Mouse (Mus musculus): ENCODE results near the gene Cox20. TPM values are rescaled to one million over a fixed set of nuclear protein-coding genes. Genes with fewer than 3 reads are reported as not detected.
"Not testable (repeated sequence)": the region's sequence is repeated elsewhere in the genome, so short reads cannot be mapped to it uniquely, and the experiment has no call there.

Gene Cox20
- 146 and 152 TPM in 2 replicates for polyA plus RNA-seq (2015; fragmentation: Nextera tagmentation; extraction: Ambion mirVana)

DNA sequence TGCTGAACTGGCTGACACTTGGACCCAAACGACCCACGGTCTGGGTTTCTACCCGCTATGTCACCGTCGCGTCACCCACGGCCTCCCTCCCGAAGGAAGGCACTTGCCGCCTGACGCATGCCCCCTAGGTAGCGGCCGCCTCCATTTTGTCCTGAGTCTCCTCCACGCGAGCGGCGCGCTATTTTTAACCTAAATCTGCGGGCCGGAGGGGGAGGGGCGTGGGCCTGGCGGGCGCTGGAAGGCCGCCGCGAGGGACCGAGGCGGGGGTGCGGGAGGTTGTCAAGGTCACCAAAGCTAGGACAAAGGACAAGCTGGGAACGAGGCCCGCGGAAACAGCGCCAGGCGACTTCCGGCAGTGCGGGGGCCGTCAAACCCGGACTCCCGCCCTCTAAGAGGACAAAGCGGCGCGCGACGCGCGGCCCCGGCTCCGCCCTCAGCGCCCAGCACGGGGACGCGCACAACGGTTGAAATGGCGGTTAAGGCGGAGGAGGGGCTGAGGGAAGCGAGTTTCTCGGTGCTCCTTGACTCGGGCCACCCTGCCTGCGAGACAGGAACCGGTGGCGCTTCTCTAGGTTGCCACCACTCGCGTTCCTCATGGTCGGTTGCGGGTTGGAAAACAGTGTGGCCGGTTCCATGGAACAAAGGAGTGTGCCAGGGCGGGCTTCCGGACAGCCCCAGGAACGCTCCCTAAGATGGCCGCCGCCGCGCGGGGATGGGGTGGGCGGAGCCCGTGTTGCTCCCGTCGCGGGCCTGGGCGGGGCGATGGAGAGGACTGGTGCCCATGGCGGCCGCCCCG is at the start of gene Cox20:
Gene Cox20 (plus strand): TSS at position 742 of the 796 bp plus-strand sequence.
- Histone ChIP-seq H3K9ac (peak within 1 kb of the TSS; percentile 90), H3K9me3 (no peaks in the 10 kb centered on the region), H3K27me3 (no peaks in the 10 kb centered on the region), H3K4me3 (peak within 1 kb of the TSS; percentile 67), H3K36me3 (peaks cover 24% of the 10 kb centered on the region), H3K27ac (peak within 1 kb of the TSS; percentile 100), H3K4me2 (peak within 1 kb of the TSS; percentile 89), H3K4me1 (replicated peaks) (peaks cover 36% of the 10 kb centered on the region)
- WGBS = under 1% methylated on average over 74 of the region's 83 CpGs
- peak; percentile 95 for ATAC-seq (ENCODE audit: low FRiP score)

DNA sequence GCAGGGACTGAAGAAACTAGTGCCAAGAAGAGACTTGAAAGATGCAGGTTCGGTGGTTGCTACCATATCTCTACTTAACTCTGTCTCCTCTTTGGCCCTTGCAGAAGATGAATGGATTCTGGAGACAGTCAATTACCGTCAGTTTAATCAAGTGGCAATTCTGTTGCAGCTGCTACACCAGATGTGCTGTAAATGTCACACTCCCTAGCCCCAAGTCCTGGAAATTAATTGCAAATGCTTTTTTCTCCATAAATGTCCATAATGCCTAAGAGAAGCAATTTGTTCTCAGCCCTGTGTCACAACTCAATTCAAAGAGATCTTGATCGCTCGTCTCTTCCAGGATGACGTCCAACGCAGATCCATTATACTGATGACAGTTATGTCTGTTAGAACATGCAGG is 48.3 kb upstream of the Cox20 start:
- no peak overlapping the region for H3K27ac ChIP-seq
- H3K4me3 ChIP-seq = no peak overlapping the region
- H3K9ac ChIP-seq = no peak overlapping the region
- no peaks in the 10 kb centered on the region for H3K4me1 ChIP-seq (replicated peaks)
- H3K27me3 ChIP-seq = no peaks in the 10 kb centered on the region
- 54% methylated on average over 6 of the region's 6 CpGs for WGBS
- no peaks in the 10 kb centered on the region for H3K9me3 ChIP-seq
- no peak for ATAC-seq (ENCODE audit: low FRiP score)
- no peak overlapping the region for H3K4me2 ChIP-seq
- H3K36me3 ChIP-seq = no peaks in the 10 kb centered on the region

DNA sequence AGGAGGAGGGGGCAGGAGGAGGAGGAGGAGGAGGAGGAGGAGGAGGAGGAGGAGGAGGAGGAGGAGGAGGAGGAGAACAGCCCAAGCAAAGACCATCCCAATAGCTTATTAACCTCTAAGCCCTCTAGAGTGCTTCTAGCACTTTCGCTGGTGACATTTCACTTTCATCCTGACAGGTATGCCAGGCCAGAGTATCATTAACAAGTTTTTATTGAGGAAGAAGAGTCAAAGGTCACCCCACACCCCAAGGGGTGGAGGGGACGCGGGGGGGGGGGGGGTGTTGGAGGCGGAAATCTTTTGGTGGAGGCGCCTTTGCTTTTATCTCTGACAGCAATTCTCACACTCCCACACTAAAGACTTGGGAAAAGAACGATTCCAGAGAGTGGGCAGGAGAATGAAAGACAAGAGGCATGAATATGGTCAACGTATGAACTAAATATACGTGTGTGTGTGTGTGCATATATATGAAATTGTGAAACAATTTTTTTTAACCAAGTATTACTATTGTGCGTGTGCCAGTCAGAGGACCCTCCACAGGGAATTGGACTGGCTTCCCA is 43.7 kb upstream of the Cox20 start:
- ATAC-seq (ENCODE audit: low FRiP score) = no peak
- 0 out of 2 replicates have a peak overlapping the region, but pooled peaks have one; percentile 89 for H3K27ac ChIP-seq
- WGBS = 48% methylated on average over 9 of the region's 9 CpGs

DNA sequence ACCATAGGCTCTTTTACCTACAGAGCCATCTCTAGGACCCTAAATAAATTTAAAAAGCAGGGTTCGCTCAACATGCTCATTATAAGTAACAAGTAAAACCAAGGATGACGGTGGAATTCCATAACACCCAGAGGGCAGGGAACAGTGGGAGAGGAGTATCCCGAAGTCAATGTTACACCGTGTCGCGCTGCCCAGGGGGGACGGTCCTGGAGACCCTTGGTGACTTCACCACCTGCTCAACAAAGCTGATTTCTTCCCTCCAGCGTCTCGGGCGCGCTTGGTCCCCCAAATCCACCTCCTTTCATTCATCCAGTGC is 43.2 kb upstream of the Cox20 start:
- WGBS = 10% methylated on average over 11 of the region's 11 CpGs
- Histone ChIP-seq H3K4me3 (peak overlapping the region; percentile 63), H3K4me2 (peak overlapping the region; percentile 68), H3K36me3 (no peaks in the 10 kb centered on the region), H3K9ac (peak overlapping the region; percentile 86), H3K9me3 (no peaks in the 10 kb centered on the region), H3K27me3 (0 out of 2 replicates have a peak, but pooled peaks cover 6% of the 10 kb centered on the region), H3K27ac (peak overlapping the region; percentile 89), H3K4me1 (replicated peaks) (no peaks in the 10 kb centered on the region)
- peak; percentile 71 for ATAC-seq (ENCODE audit: low FRiP score)

More for the DNA sequence above, 43.7 kb upstream of the Cox20 start:
- H3K4me1 ChIP-seq (replicated peaks) = no peaks in the 10 kb centered on the region
- H3K27me3 ChIP-seq = 0 out of 2 replicates have a peak, but pooled peaks cover 6% of the 10 kb centered on the region
- no peaks in the 10 kb centered on the region for H3K36me3 ChIP-seq
- no peak overlapping the region for H3K9ac ChIP-seq
- H3K9me3 ChIP-seq = no peaks in the 10 kb centered on the region
- peak overlapping the region; percentile 63 for H3K4me3 ChIP-seq
- H3K4me2 ChIP-seq = peak overlapping the region; percentile 68

DNA sequence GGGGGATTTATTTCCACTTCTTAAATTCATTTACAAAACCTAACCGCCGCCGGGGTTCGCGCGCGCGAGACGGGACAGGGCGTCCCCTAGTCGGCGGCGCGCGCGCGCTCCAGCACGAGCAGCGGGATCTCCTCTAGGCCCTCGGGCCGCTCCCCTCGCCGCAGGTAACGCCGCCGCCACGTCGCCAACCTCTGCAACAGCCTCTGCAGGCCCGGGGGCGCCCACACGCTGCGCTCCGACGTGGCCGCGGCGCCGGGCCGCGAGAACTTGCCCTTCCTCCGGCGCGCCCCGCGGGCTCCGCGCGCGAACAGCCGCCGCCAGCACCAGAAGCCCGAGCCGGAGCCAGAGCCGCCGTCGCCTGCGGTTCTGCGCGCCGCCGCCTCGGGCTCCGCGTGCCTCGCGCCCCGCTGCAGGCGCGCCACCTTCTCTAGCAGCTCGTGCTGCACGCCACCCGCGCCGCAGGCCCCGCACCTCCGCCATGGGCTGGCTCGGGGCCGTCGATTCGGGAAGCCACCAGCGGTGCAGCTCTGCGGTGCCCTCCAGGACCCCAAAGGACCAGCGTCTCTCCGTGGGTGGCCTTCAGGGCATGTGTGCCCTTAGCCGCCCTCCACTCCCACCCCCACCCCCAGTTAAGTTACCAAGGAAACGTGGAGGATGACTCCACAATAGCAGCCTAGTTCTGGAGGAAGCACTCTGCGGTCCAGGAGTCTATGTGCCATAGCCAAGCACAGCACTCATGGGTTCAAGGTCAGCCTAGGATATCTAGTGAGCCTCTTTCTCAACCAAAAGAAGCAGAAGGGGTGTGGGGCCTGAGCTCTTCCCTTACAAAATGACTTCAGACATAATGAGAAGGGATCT is 42.6 kb upstream of the Cox20 start:
- Histone ChIP-seq H3K27me3 (0 out of 2 replicates have a peak, but pooled peaks cover 6% of the 10 kb centered on the region), H3K9me3 (no peaks in the 10 kb centered on the region), H3K4me1 (replicated peaks) (no peaks in the 10 kb centered on the region), H3K27ac (peak overlapping the region; percentile 89), H3K9ac (peak overlapping the region; percentile 86), H3K4me3 (peak overlapping the region; percentile 63), H3K4me2 (peak overlapping the region; percentile 68), H3K36me3 (no peaks in the 10 kb centered on the region)
- under 1% methylated on average over 85 of the region's 87 CpGs for WGBS
- peak; percentile 94 for ATAC-seq (ENCODE audit: low FRiP score)

DNA sequence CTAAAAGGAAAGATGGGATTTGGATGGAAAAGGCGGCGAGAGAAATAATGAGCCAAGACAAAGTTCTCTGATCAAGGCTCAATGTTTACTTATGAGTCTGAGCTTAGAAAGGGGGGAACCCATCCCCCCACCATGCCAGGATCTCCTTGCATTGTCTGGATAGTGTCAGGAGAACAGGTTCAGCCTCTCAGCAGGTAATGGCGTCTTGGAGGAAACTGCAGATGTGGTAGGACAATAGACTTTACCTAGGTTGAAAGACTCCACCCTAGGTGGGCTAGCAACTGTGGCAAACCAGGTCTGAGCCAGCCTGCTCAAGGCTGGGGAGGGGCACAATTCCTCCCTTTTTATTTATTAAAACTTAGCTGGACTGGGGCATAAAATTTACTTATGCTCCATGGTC is 35.6 kb upstream of the Cox20 start:
- H3K27me3 ChIP-seq; H3K9ac ChIP-seq; H3K4me1 ChIP-seq (replicated peaks); H3K27ac ChIP-seq; H3K9me3 ChIP-seq; H3K36me3 ChIP-seq; ATAC-seq (ENCODE audit: low FRiP score); H3K4me2 ChIP-seq; H3K4me3 ChIP-seq: not testable (repeated sequence)
- WGBS = 90% methylated on average over 3 of the region's 3 CpGs

DNA sequence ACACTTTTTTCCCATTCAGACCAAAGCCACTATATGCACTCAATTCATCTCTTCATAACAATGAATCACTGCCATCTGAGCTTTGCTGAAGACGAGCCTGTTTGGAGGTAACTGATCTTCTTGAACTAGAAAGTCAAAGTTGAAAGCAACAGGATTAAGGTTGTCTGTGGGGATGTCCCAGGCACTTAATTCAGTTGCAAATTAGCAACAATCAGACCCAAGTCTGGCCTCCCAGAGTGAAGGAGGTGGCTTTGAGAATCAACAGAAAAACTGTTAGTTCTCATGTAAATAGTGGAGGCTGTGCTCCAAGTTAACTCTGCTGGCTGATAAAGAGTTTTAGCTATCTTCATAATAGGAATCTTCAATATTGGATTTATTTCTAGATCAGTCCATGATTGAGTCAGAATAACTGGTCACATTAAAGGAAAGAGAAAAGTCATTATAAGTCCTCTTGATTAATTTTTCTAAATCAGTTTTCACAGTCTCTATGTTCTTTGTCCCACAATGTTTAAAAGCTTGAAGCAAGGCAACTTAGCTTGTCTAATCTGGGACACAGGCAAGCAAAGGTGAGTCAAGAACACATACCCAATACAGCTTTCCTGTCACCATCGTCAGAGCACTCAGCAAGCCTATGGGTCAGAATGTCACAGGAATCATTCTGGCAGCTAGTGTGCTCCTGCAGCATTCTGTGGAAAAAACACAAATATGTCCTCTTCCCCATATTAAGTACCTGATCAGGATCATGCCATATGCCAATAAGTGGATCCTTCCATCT is 34.8 kb upstream of the Cox20 start:
- H3K27ac ChIP-seq = no peak overlapping the region
- H3K4me1 ChIP-seq (replicated peaks) = no peaks in the 10 kb centered on the region
- H3K27me3 ChIP-seq = no peaks in the 10 kb centered on the region
- H3K9me3 ChIP-seq = peaks cover 5% of the 10 kb centered on the region; the same call in 1 of the 2 replicates
- WGBS = 61% methylated on average over 2 of the region's 2 CpGs
- no peaks in the 10 kb centered on the region for H3K36me3 ChIP-seq
- H3K4me2 ChIP-seq = no peak overlapping the region
- no peak for ATAC-seq (ENCODE audit: low FRiP score)
- no peak overlapping the region for H3K4me3 ChIP-seq
- H3K9ac ChIP-seq = no peak overlapping the region

DNA sequence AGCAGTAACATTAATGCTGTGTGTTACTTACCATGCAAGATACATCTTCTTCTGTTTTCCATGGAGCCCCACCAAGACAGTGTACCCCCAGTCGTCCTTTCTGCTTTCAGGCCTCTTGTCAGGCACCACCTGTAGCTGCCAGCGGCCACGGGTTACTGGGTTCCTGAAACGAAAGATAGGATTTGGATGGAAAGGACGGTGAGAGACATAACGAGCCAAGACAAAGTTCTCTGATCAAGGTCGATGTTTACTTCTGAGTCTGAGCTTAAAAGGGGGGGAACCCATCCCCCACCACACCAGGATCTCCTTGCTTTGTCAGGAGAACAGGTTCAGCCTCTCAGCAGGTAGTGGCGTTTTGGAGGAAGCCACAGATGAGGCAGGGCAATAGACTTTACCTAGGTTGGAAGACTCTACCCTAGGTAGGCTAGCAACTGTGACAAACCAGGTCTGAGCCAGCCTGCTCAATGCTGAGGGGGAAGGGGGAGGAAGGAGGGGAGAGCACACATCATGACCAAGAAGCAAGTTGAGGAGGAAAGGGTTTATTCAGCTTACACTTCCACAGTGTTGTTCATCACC is 31.2 kb upstream of the Cox20 start:
- H3K4me3 ChIP-seq = no peak overlapping the region
- no peaks in the 10 kb centered on the region for H3K4me1 ChIP-seq (replicated peaks)
- H3K4me2 ChIP-seq = no peak overlapping the region
- no peaks in the 10 kb centered on the region for H3K27me3 ChIP-seq
- H3K9ac ChIP-seq = no peak overlapping the region
- H3K27ac ChIP-seq = no peak overlapping the region
- no peak for ATAC-seq (ENCODE audit: low FRiP score)
- no peaks in the 10 kb centered on the region for H3K36me3 ChIP-seq
- 64% methylated on average over 8 of the region's 8 CpGs for WGBS
- peaks cover 5% of the 10 kb centered on the region; the same call in 1 of the 2 replicates for H3K9me3 ChIP-seq

DNA sequence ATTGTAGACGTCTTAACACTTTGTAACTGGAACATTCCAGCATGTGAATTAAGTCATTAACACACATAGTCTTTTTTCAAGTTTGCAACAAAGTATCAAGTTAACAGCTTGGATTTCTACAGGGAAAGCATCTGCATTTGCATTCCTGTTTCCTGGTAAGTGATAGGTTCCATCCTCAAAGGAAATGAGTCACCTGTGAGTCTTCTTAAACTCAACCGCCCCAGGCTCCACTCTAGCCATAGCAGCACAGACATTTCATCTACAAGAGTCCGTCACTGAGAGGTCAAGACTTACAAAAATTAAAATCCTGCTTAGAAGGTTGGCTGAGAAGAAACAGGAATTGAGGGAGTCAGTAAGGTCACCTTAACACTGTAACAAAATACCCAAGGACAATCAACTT is 27.2 kb upstream of the Cox20 start:
- Histone ChIP-seq H3K4me2 (no peak overlapping the region), H3K36me3 (no peaks in the 10 kb centered on the region), H3K9me3 (no peaks in the 10 kb centered on the region), H3K27me3 (no peaks in the 10 kb centered on the region), H3K4me3 (no peak overlapping the region), H3K9ac (no peak overlapping the region), H3K4me1 (replicated peaks) (no peaks in the 10 kb centered on the region), H3K27ac (no peak overlapping the region)
- 89% methylated on average over 3 of the region's 3 CpGs for WGBS
- ATAC-seq (ENCODE audit: low FRiP score) = no peak

DNA sequence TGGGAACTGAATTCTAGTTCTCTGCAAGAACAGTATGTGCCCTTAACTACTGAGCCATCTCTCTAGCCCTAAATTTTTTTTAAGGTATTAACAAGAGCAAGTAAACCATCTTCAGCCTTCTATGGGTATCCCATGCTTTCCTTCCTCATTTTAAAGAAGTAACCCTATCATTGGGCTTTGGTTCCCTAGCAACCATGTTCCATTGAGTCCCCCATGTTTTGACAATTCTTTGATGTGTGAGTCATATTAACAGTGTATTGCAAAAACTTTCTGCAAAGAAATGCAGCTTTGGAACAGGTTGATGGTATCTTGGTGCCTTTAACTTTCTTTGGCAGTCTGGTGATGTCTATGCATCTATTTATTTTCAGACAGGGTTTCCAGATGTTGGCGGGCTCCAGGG is 24.9 kb upstream of the Cox20 start:
- no peak overlapping the region for H3K4me2 ChIP-seq
- H3K36me3 ChIP-seq = no peaks in the 10 kb centered on the region
- no peak overlapping the region for H3K4me3 ChIP-seq
- no peaks in the 10 kb centered on the region for H3K9me3 ChIP-seq
- no peak overlapping the region for H3K27ac ChIP-seq
- no peak for ATAC-seq (ENCODE audit: low FRiP score)
- no peak overlapping the region for H3K9ac ChIP-seq
- no peaks in the 10 kb centered on the region for H3K4me1 ChIP-seq (replicated peaks)
- no peaks in the 10 kb centered on the region for H3K27me3 ChIP-seq
- WGBS = 95% methylated on average over 1 of the region's 1 CpGs

DNA sequence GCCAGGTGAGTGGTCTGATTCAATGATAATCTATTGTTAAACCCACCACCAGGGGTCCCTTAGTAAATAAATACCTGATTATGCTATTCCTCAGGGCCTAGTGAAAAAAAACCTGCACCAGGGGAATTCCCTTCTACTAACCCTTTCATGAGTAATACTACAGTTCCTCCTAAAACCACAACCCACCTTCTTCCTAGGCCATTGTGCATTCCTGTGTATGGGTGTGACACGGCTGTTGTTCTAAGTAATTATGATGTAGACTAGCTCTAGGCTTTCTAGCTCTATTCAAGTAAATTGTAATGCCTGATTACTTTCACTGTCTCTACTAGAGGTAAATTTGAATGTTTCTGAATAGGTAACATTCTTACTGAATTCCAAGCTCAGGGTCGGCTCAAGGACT is 17.7 kb upstream of the Cox20 start:
- not testable (repeated sequence) for H3K27me3 ChIP-seq; H3K4me3 ChIP-seq; H3K4me2 ChIP-seq; H3K9ac ChIP-seq; H3K27ac ChIP-seq; H3K36me3 ChIP-seq; ATAC-seq (ENCODE audit: low FRiP score); H3K9me3 ChIP-seq; H3K4me1 ChIP-seq (replicated peaks)
- 90% methylated on average over 2 of the region's 2 CpGs for WGBS
